Mouse (Mus musculus) forebrain, embryonic 11.5 days (tissue): Measurements from ENCODE around the gene Rad9a. TPM values are rescaled to one million over a fixed set of nuclear protein-coding genes. Genes with fewer than 3 reads are reported as not detected.

ENCODE experiments used
- ATAC-seq: fragments of 200-750 bp; cut with Nextera tagmentation; replicated peaks from 2 replicates; pipeline ENCODE4 v1.8.0; 2017; ENCODE audit warnings: moderate TSS enrichment; ENCODE audit not compliant: low FRiP score
- DNase-seq: peaks from one replicate; pipeline ENCODE4 v3.0.0-alpha.2; 2017; ENCODE audit warnings: low spot score
- H3K27ac ChIP-seq: fragments of 300-500 bp; sonication (generic); 2 replicates; pipeline ENCODE4 v1.5.1; 2014; ENCODE audit warnings: low read depth, low read length
- H3K27me3 ChIP-seq: fragments of 300-500 bp; sonication (generic); 2 replicates; pipeline ENCODE4 v1.6.1; 2014; ENCODE audit warnings: mild to moderate bottlenecking, low read length, mixed read lengths; ENCODE audit not compliant: control insufficient read depth, insufficient read depth
- H3K36me3 ChIP-seq: fragments of 300-500 bp; sonication (generic); 2 replicates; pipeline ENCODE4 v1.6.1; 2014; ENCODE audit warnings: mild to moderate bottlenecking, low read length, moderate library complexity, mixed read lengths; ENCODE audit not compliant: control insufficient read depth, insufficient read depth
- H3K4me1 ChIP-seq: fragments of 300-500 bp; sonication (generic); replicated peaks from 2 replicates; pipeline ENCODE4 v1.6.1; 2014; ENCODE audit warnings: low read length, mixed read lengths; ENCODE audit not compliant: control insufficient read depth, insufficient read depth
- H3K4me2 ChIP-seq: fragments of 300-500 bp; sonication (generic); 2 replicates; pipeline ENCODE4 v1.6.1; 2014; ENCODE audit warnings: low read depth, mild to moderate bottlenecking, low read length, moderate library complexity, mixed read lengths; ENCODE audit not compliant: severe bottlenecking
- H3K4me3 ChIP-seq: fragments of 300-500 bp; sonication (generic); 2 replicates; pipeline ENCODE4 v1.5.1; 2014; ENCODE audit warnings: low read depth, low read length
- H3K9ac ChIP-seq: fragments of 300-500 bp; sonication (generic); 2 replicates; pipeline ENCODE4 v1.6.1; 2014; ENCODE audit warnings: low read length
- H3K9me3 ChIP-seq: fragments of 300-500 bp; sonication (generic); 2 replicates; pipeline ENCODE4 v1.6.1; 2016; ENCODE audit warnings: low read length, mixed read lengths; ENCODE audit not compliant: control insufficient read depth
- WGBS: fragments of 180-500 bp; shearing (Covaris S2); extraction: QIAGEN DNeasy Blood & Tissue Kit; methylation state at CpG from one replicate; pipeline ENCODE4 v1.1.7; 2014; 5-methylcytosine and 5-hydroxymethylcytosine counted together
- polyA plus RNA-seq: library from polyadenylated mRNA; unstranded; fragments of >200 nt; fragmentation: Nextera tagmentation; extraction: Ambion mirVana; gene quantifications from 2 replicates; pipeline ENCODE4 v1.2.1, GENCODE M21; 2014

The Rad9a gene
- polyA plus RNA-seq, 1 experiment from 2014 or later = 49.9 TPM

- no peak overlapping the region for H3K27ac ChIP-seq
- H3K9me3 ChIP-seq = no peaks in the 10 kb centered on the region
- H3K4me3 ChIP-seq = no peak overlapping the region
- H3K27me3 ChIP-seq = peaks cover 3% of the 10 kb centered on the region
- WGBS = 66% methylated on average over 14 of the region's 14 CpGs
- DNase-seq (no peak), ATAC-seq (no peak)
- H3K4me2 ChIP-seq = no peak overlapping the region
- peaks cover 3% of the 10 kb centered on the region; the same call in 1 of the 2 replicates for H3K4me1 ChIP-seq
- no peak overlapping the region for H3K9ac ChIP-seq
- no peaks in the 10 kb centered on the region for H3K36me3 ChIP-seq
Observed at GRCm38 (mm10) chr19:4220957-4221743, 19.7 kb upstream of the Rad9a start.

- Histone ChIP-seq H3K9me3 (no peaks in the 10 kb centered on the region), H3K27ac (no peak overlapping the region), H3K27me3 (peaks cover 7% of the 10 kb centered on the region), H3K36me3 (no peaks in the 10 kb centered on the region), H3K4me1 (peaks cover 3% of the 10 kb centered on the region; the same call in 1 of the 2 replicates), H3K9ac (no peak overlapping the region), H3K4me3 (no peak overlapping the region), H3K4me2 (no peak overlapping the region)
- DNase-seq (no peak), ATAC-seq (no peak)
- 70% methylated on average over 4 of the region's 4 CpGs for WGBS
Observed at GRCm38 (mm10) chr19:4220416-4220815, 19.0 kb upstream of the Rad9a start.

GRCm38 (mm10) chr19:4219943-4220342 is 18.5 kb upstream of the Rad9a start:
- no peak overlapping the region for H3K9ac ChIP-seq
- no peaks in the 10 kb centered on the region for H3K9me3 ChIP-seq
- 88% methylated on average over 6 of the region's 6 CpGs for WGBS
- no peak for DNase-seq
- H3K27me3 ChIP-seq = peaks cover 11% of the 10 kb centered on the region
- peaks cover 6% of the 10 kb centered on the region for H3K4me1 ChIP-seq
- no peaks in the 10 kb centered on the region for H3K36me3 ChIP-seq
- H3K27ac ChIP-seq = no peak overlapping the region
- no peak overlapping the region for H3K4me3 ChIP-seq
- no peak overlapping the region for H3K4me2 ChIP-seq
- ATAC-seq = no peak

GRCm38 (mm10) chr19:4218784-4219183 is 17.3 kb upstream of the Rad9a start:
- Histone ChIP-seq H3K9me3 (no peaks in the 10 kb centered on the region), H3K4me3 (no peak overlapping the region), H3K27ac (no peak overlapping the region), H3K4me1 (peaks cover 10% of the 10 kb centered on the region), H3K36me3 (no peaks in the 10 kb centered on the region), H3K27me3 (peaks cover 20% of the 10 kb centered on the region), H3K4me2 (no peak overlapping the region), H3K9ac (no peak overlapping the region)
- WGBS = 85% methylated on average over 1 of the region's 1 CpGs
- no peak for DNase-seq
- no peak for ATAC-seq

DNA sequence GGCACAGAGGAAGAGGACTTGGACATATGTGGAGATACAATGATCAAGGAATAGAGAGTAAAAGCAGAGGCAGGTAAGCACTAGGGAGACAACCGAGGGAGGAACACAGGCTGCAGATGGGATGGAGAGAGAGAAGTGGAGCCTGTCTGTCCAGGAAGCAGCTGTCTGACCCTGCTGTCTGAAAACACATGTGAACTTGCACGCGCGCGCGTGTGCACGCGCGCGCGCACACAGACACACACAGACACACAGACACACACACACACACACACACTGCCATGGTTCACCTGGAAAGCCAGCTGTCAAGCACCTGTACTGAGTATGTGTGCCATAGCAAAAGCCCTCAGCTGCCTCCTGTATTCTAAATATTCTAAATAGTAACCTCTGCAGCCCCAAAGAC is 16.8 kb upstream of the Rad9a start:
- WGBS = 88% methylated on average over 11 of the region's 11 CpGs
- no peak for ATAC-seq
- H3K9ac ChIP-seq = no peak overlapping the region
- H3K27me3 ChIP-seq = peaks cover 25% of the 10 kb centered on the region
- H3K4me2 ChIP-seq = no peak overlapping the region
- no peak overlapping the region for H3K27ac ChIP-seq
- H3K4me1 ChIP-seq = peaks cover 15% of the 10 kb centered on the region
- H3K4me3 ChIP-seq = no peak overlapping the region
- H3K36me3 ChIP-seq = no peaks in the 10 kb centered on the region
- H3K9me3 ChIP-seq = no peaks in the 10 kb centered on the region
- no peak for DNase-seq

DNA sequence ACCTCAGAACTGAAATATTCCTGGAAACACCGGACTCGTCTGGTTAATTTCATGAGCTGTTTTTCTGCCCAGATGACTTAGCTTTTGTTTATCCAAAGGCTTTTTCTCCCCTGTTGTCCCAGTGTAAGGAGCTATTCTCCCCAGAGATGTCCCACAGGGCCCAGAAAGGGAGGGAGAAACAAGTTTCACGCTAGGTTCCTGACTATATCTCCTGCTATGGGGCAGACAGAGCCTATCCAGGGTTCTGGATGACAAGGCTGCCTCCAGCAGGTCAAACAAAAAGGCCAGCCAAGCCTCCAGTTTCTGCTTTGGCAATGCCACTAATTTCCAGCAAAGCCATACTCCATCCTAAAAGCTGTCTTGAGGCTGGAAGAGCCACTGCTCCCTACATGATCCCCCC is 16.4 kb upstream of the Rad9a start:
- peaks cover 30% of the 10 kb centered on the region for H3K27me3 ChIP-seq
- no peaks in the 10 kb centered on the region for H3K9me3 ChIP-seq
- H3K4me2 ChIP-seq = no peak overlapping the region
- WGBS = 47% methylated on average over 3 of the region's 3 CpGs
- no peak overlapping the region for H3K4me3 ChIP-seq
- peaks cover 20% of the 10 kb centered on the region for H3K4me1 ChIP-seq
- H3K27ac ChIP-seq = no peak overlapping the region
- DNase-seq = no peak
- H3K36me3 ChIP-seq = no peaks in the 10 kb centered on the region
- no peak overlapping the region for H3K9ac ChIP-seq
- ATAC-seq = no peak

DNA sequence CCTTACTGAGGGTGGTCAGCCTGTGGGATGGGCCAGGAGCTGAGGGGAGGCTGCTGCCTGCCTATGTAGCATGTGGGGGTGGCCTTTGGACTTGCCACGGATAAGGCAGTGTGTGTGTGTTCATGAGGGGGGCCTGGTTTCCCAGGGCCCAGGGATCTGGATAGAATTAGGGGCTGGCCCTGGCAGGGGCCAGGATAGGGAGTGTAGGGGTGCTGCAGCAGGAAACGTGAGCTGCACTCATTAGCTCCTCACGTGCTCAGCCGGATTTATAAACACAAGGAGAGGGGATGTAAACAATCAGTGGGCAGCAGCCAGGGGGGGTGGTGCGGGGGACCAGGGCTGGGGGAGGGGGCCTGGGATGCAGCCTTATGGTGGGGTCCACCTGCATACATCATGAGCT is 15.7 kb upstream of the Rad9a start:
- H3K9ac ChIP-seq = no peak overlapping the region
- DNase-seq (peak; percentile 54), ATAC-seq (no peak)
- H3K9me3 ChIP-seq = no peaks in the 10 kb centered on the region
- peaks cover 24% of the 10 kb centered on the region for H3K4me1 ChIP-seq
- no peak overlapping the region for H3K27ac ChIP-seq
- H3K36me3 ChIP-seq = no peaks in the 10 kb centered on the region
- H3K4me3 ChIP-seq = no peak overlapping the region
- H3K27me3 ChIP-seq = peaks cover 30% of the 10 kb centered on the region
- no peak overlapping the region for H3K4me2 ChIP-seq
- 8% methylated on average over 5 of the region's 5 CpGs for WGBS

DNA sequence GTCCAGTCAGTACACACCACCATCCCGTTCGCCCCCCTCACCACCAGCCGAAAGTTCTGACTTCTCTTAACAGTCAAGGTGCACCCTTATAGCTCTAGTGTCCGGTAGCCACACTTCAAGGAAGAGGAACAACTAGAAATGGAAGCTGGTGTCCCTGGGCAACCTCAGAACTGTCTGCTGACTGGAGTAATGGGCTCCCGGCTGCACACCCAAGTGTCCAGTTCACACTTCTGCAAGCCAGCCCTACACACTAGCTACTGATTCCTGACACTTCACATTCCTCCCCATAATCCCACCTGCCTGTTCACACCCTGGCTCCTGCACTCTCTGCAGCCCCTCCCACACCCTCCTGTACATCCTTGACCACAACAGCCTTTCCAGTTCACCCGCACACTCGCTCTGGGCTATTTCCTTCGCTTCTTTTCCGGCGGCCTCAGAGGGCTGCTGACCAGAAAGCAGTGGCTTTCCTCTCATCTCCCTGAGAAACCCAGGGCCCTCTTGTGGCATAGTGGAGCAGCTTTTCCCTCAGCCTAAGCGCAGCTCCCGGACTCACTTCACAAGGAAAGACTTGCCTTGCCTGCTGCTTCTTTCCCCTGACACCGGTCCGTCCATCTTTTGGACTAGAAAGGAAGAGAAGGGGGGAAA is 14.7 kb upstream of the Rad9a start:
- no peak overlapping the region for H3K27ac ChIP-seq
- WGBS = 22% methylated on average over 14 of the region's 14 CpGs
- no peak overlapping the region for H3K9ac ChIP-seq

More for the DNA sequence above, 14.7 kb upstream of the Rad9a start:
- Histone ChIP-seq H3K36me3 (no peaks in the 10 kb centered on the region), H3K27me3 (peaks cover 32% of the 10 kb centered on the region), H3K4me1 (peaks cover 25% of the 10 kb centered on the region), H3K9me3 (no peaks in the 10 kb centered on the region), H3K4me3 (no peak overlapping the region), H3K4me2 (no peak overlapping the region)
- no peak for ATAC-seq
- DNase-seq = peak; percentile 55
